Mouse (Mus musculus): ENCODE measurements around the gene Traip. TPM values are rescaled to one million over a fixed set of nuclear protein-coding genes. Genes with fewer than 3 reads are reported as not detected.

Traip gene
- polyA plus RNA-seq, 1 experiment from 2014 or later = 8.6 TPM

- Histone ChIP-seq H3K9ac (no peak overlapping the region), H3K27ac (no peak overlapping the region), H3K36me3 (replicated peaks; ENCODE audit: control insufficient read depth, insufficient read depth) (no peaks in the 10 kb centered on the region), H3K4me3 (replicated peaks; ENCODE audit: low read length) (no peak overlapping the region), H3K4me2 (replicated peaks) (no peak overlapping the region), H3K9me3 (ENCODE audit: control insufficient read depth, low read length) (no peaks in the 10 kb centered on the region), H3K27me3 (ENCODE audit: control insufficient read depth, insufficient read depth, low read length) (no peaks in the 10 kb centered on the region), H3K4me1 (replicated peaks; ENCODE audit: control insufficient read depth, insufficient read depth, low read length) (no peaks in the 10 kb centered on the region; the same call in 1 of the 2 replicates)
- no peak for DNase-seq (ENCODE audit: low spot score)
- no peak for ATAC-seq (ENCODE audit: low FRiP score)
- WGBS = 82% methylated on average over 13 of the region's 13 CpGs
Observed at GRCm38 (mm10) chr9:107949184-107949921, 583 bp upstream of the Traip start.

DNA sequence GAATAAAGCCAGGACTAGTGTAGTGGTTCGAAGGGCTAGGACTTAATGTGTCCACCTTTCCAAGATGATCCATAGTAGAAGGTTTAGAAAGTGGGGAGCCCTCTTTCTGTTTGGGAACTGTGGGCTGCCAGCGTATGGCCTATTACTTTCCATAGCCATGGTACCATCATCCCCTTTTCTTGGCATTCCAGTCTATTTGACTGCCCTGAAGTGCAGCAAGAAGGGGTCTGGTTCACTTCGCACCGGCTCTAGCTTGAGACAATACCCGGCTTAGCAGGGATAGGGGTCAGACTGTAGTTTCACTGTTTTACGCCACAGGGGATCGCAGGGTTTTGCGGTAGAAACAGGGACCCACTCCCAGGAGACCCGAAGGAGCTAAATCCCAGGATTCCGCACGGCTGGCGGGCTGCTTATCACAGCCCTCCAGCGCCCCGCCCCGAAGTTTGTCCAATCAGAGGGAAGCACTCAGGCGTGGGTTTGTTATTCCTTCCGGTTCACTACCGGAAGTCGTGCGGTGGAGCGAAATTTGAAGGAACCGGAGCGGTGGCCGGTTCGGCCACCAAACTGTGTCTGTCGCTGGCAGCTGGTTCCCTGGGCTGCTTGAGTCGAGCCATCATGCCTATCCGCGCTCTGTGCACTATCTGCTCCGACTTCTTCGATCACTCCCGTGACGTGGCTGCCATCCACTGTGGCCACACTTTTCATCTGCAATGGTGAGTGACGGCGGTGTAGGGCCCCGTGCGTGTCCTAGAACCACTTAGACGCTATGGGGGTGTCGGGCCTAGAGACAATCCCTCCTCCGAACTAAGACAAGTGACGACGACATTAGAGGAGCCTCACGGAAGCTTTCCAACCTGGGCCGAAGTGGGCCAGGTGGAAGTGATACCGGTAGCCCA is 772 bp downstream of the Traip start:
- peak overlapping the region; percentile 87 for H3K27ac ChIP-seq
- no peaks in the 10 kb centered on the region for H3K27me3 ChIP-seq (ENCODE audit: control insufficient read depth, insufficient read depth, low read length)
- H3K36me3 ChIP-seq (replicated peaks; ENCODE audit: control insufficient read depth, insufficient read depth) = no peaks in the 10 kb centered on the region
- peak overlapping the region; percentile 56 for H3K4me3 ChIP-seq (replicated peaks; ENCODE audit: low read length)
- 12% methylated on average over 45 of the region's 45 CpGs for WGBS
- peak; percentile 96 for ATAC-seq (ENCODE audit: low FRiP score)
- H3K9me3 ChIP-seq (ENCODE audit: control insufficient read depth, low read length) = no peaks in the 10 kb centered on the region
- peak; percentile 93 for DNase-seq (ENCODE audit: low spot score)
- H3K4me1 ChIP-seq (replicated peaks; ENCODE audit: control insufficient read depth, insufficient read depth, low read length) = no peaks in the 10 kb centered on the region; the same call in 1 of the 2 replicates
- H3K4me2 ChIP-seq (replicated peaks) = peak overlapping the region; percentile 92
- H3K9ac ChIP-seq = peak overlapping the region; percentile 67

GRCm38 (mm10) chr9:107955613-107956289 is 5.8 kb downstream of the Traip start:
- DNase-seq (ENCODE audit: low spot score) = no peak
- no peak overlapping the region for H3K9ac ChIP-seq
- no peak for ATAC-seq (ENCODE audit: low FRiP score)
- H3K27me3 ChIP-seq (ENCODE audit: control insufficient read depth, insufficient read depth, low read length) = no peaks in the 10 kb centered on the region
- WGBS = 82% methylated on average over 6 of the region's 6 CpGs
- H3K4me3 ChIP-seq (replicated peaks; ENCODE audit: low read length) = no peak overlapping the region
- no peak overlapping the region for H3K4me2 ChIP-seq (replicated peaks)
- H3K27ac ChIP-seq = no peak overlapping the region
- H3K9me3 ChIP-seq (ENCODE audit: control insufficient read depth, low read length) = no peaks in the 10 kb centered on the region
- no peaks in the 10 kb centered on the region; the same call in 1 of the 2 replicates for H3K36me3 ChIP-seq (replicated peaks; ENCODE audit: control insufficient read depth, insufficient read depth)
- H3K4me1 ChIP-seq (replicated peaks; ENCODE audit: control insufficient read depth, insufficient read depth, low read length) = peaks cover 3% of the 10 kb centered on the region

DNA sequence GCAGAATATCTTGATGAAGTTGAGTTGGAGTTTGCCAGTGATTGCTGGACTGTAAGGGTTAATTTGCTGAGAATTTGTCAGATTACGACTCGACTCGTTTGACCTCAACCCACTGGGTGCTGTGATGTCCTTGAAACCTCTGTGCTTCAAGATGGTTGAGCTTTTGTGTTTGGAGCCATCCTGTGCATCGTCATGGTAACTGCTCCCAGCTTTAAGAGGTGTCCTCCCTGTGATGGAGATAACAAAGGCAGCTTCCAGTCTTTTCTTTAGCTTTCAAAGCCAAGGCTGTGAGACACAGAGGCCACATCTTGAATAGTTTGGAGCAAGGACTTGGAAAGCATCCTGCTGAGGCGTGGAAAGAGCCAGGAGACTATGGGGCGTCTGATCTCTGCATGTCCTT is 7.2 kb downstream of the Traip start:
- Histone ChIP-seq H3K4me3 (replicated peaks; ENCODE audit: low read length) (no peak overlapping the region), H3K27me3 (ENCODE audit: control insufficient read depth, insufficient read depth, low read length) (no peaks in the 10 kb centered on the region), H3K36me3 (replicated peaks; ENCODE audit: control insufficient read depth, insufficient read depth) (no peaks in the 10 kb centered on the region; the same call in 1 of the 2 replicates), H3K27ac (no peak overlapping the region), H3K9ac (no peak overlapping the region), H3K9me3 (ENCODE audit: control insufficient read depth, low read length) (no peaks in the 10 kb centered on the region), H3K4me1 (replicated peaks; ENCODE audit: control insufficient read depth, insufficient read depth, low read length) (peaks cover 15% of the 10 kb centered on the region), H3K4me2 (replicated peaks) (no peak overlapping the region)
- DNase-seq (ENCODE audit: low spot score) (no peak), ATAC-seq (ENCODE audit: low FRiP score) (no peak)
- 21% methylated on average over 6 of the region's 6 CpGs for WGBS

DNA sequence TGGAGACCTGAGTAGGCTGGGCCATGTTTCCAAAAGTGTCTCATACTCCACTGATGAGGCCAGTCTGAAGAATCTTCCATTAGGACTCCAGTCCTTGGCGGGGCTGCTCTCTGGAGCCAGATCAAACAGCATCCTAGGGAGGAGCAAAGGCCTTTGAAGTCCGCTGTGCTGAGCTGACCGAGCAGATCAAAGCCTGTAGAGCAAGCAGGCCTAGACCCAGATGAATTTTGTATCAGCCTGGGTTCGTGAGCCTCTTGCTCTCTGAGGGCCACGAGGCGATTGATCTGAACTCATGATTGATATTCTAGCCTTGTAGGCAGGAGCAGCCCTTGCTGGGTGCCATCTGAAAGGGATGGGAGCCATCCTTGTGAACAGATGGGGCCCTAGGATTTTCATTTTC is 10.0 kb downstream of the Traip start:
- DNase-seq (ENCODE audit: low spot score) = no peak
- WGBS = 70% methylated on average over 6 of the region's 6 CpGs
- Histone ChIP-seq H3K9ac (no peak overlapping the region), H3K27ac (no peak overlapping the region), H3K36me3 (replicated peaks; ENCODE audit: control insufficient read depth, insufficient read depth) (no peaks in the 10 kb centered on the region; the same call in 1 of the 2 replicates), H3K27me3 (ENCODE audit: control insufficient read depth, insufficient read depth, low read length) (no peaks in the 10 kb centered on the region), H3K9me3 (ENCODE audit: control insufficient read depth, low read length) (no peaks in the 10 kb centered on the region), H3K4me3 (replicated peaks; ENCODE audit: low read length) (no peak overlapping the region), H3K4me2 (replicated peaks) (no peak overlapping the region), H3K4me1 (replicated peaks; ENCODE audit: control insufficient read depth, insufficient read depth, low read length) (peaks cover 16% of the 10 kb centered on the region)
- ATAC-seq (ENCODE audit: low FRiP score) = no peak

DNA sequence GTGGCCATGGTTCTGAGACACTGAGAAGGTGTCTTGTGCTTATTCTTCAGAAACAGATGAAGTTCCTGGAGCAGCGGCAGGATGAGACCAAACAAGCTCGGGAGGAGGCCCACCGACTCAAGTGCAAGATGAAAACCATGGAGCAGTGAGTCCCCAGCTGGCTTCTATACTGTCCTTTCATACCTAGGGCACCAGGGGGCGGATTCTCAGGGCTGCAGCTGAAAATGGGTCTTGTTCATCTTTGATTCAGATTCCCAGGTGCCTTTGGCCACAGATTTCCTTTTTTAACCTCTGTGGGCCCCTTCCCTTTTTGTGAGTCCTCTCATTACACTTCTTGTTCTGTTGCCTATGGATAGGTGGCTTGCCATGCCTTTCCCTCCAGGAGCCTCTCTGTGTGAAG is 11.0 kb downstream of the Traip start:
- ATAC-seq (ENCODE audit: low FRiP score) (no peak), DNase-seq (ENCODE audit: low spot score) (no peak)
- Histone ChIP-seq H3K36me3 (replicated peaks; ENCODE audit: control insufficient read depth, insufficient read depth) (no peaks in the 10 kb centered on the region; the same call in 1 of the 2 replicates), H3K4me1 (replicated peaks; ENCODE audit: control insufficient read depth, insufficient read depth, low read length) (peaks cover 16% of the 10 kb centered on the region), H3K9me3 (ENCODE audit: control insufficient read depth, low read length) (no peaks in the 10 kb centered on the region), H3K9ac (no peak overlapping the region), H3K27me3 (ENCODE audit: control insufficient read depth, insufficient read depth, low read length) (no peaks in the 10 kb centered on the region), H3K27ac (peak overlapping the region; percentile 84), H3K4me3 (replicated peaks; ENCODE audit: low read length) (no peak overlapping the region), H3K4me2 (replicated peaks) (no peak overlapping the region; the same call in 1 of the 2 replicates)
- WGBS = 80% methylated on average over 4 of the region's 4 CpGs

GRCm38 (mm10) chr9:107961351-107961762 is 11.4 kb downstream of the Traip start:
- peak; percentile 44; the same call in 1 of the 2 replicates for ATAC-seq (ENCODE audit: low FRiP score)
- 59% methylated on average over 10 of the region's 10 CpGs for WGBS
- Histone ChIP-seq H3K9me3 (ENCODE audit: control insufficient read depth, low read length) (no peaks in the 10 kb centered on the region), H3K4me3 (replicated peaks; ENCODE audit: low read length) (no peak overlapping the region), H3K4me2 (replicated peaks) (peak overlapping the region; percentile 39), H3K4me1 (replicated peaks; ENCODE audit: control insufficient read depth, insufficient read depth, low read length) (peaks cover 16% of the 10 kb centered on the region), H3K9ac (no peak overlapping the region), H3K36me3 (replicated peaks; ENCODE audit: control insufficient read depth, insufficient read depth) (no peaks in the 10 kb centered on the region; the same call in 1 of the 2 replicates), H3K27ac (peak overlapping the region; percentile 84), H3K27me3 (ENCODE audit: control insufficient read depth, insufficient read depth, low read length) (no peaks in the 10 kb centered on the region)
- peak; percentile 67 for DNase-seq (ENCODE audit: low spot score)

GRCm38 (mm10) chr9:107961881-107962280 is 11.9 kb downstream of the Traip start:
- Histone ChIP-seq H3K36me3 (replicated peaks; ENCODE audit: control insufficient read depth, insufficient read depth) (no peaks in the 10 kb centered on the region; the same call in 1 of the 2 replicates), H3K9me3 (ENCODE audit: control insufficient read depth, low read length) (no peaks in the 10 kb centered on the region), H3K4me2 (replicated peaks) (peak overlapping the region; percentile 39; the same call in 1 of the 2 replicates), H3K4me3 (replicated peaks; ENCODE audit: low read length) (no peak overlapping the region), H3K27me3 (ENCODE audit: control insufficient read depth, insufficient read depth, low read length) (no peaks in the 10 kb centered on the region), H3K27ac (peak overlapping the region; percentile 84), H3K4me1 (replicated peaks; ENCODE audit: control insufficient read depth, insufficient read depth, low read length) (peaks cover 16% of the 10 kb centered on the region), H3K9ac (no peak overlapping the region)
- peak; percentile 49; the same call in 1 of the 2 replicates for ATAC-seq (ENCODE audit: low FRiP score)
- peak; percentile 52 for DNase-seq (ENCODE audit: low spot score)
- WGBS = 45% methylated on average over 5 of the region's 5 CpGs

DNA sequence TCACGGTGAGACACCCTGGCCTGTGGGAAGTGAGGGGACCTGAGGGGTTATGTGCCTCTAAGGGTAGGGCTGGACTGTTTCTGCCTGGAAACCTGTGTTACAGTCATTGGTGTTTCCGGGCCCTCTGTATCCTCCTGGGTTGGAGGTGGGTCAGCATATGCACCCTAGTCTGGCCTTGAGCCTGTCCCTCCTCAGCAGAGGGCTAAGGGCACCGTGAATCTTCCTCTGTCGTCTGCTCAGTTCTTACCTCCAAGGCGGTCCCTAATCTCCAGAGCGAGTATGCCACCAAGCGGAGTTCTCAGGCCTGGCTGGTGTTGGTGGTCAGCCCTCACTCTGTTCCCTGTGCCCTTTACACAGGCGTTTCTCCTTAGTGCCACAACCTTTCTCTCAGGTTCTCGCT is 13.0 kb downstream of the Traip start:
- ATAC-seq (ENCODE audit: low FRiP score) (no peak), DNase-seq (ENCODE audit: low spot score) (no peak)
- no peak overlapping the region for H3K27ac ChIP-seq
- H3K27me3 ChIP-seq (ENCODE audit: control insufficient read depth, insufficient read depth, low read length) = no peaks in the 10 kb centered on the region
- WGBS = 94% methylated on average over 9 of the region's 9 CpGs
- H3K36me3 ChIP-seq (replicated peaks; ENCODE audit: control insufficient read depth, insufficient read depth) = no peaks in the 10 kb centered on the region
- H3K4me3 ChIP-seq (replicated peaks; ENCODE audit: low read length) = no peak overlapping the region
- H3K9ac ChIP-seq = no peak overlapping the region
- no peaks in the 10 kb centered on the region for H3K9me3 ChIP-seq (ENCODE audit: control insufficient read depth, low read length)
- no peak overlapping the region for H3K4me2 ChIP-seq (replicated peaks)
- H3K4me1 ChIP-seq (replicated peaks; ENCODE audit: control insufficient read depth, insufficient read depth, low read length) = peaks cover 16% of the 10 kb centered on the region

Data from hindbrain, embryonic 14.5 days (tissue).